Mouse (Mus musculus) embryonic fibroblast, embryonic 13.5 days (primary cell): ENCODE data around the gene 0610040J01Rik.

Source experiments
- CTCF ChIP-seq: IDR thresholded peaks from 2 replicates; pipeline ENCODE4 v1.5.1; 2011; ENCODE audit warnings: mild to moderate bottlenecking, control low read depth, low read length, moderate library complexity, borderline replicate concordance; ENCODE audit not compliant: insufficient read depth
- POLR2A ChIP-seq: IDR thresholded peaks from 2 replicates; pipeline ENCODE4 v1.6.1; 2011; ENCODE audit warnings: low read depth, mild to moderate bottlenecking, control low read depth, low read length, moderate library complexity

DNA sequence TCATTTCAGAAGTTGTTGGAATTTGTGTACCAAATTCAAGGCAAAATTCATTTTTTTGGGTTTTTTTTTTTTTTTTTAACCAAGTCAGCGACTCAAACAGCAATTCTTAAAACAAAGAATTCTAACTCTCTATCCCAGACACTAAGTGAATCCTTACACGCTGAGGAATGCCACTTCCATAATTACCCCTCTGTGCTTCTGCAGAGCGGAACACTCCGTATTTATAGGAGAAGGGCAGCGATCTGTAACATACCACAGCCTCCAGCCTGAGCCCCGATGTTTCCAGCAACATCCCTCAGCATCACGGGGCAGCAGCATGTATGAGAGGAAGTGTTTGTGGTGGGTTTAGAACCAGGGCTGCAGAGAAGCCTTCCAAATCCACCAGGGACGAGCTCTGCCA is 135.4 kb downstream of the 0610040J01Rik start:
- TF ChIP-seq CTCF (no peak), POLR2A (no peak)
